Mouse (Mus musculus): Measurements from ENCODE around the gene Pitpnc1.

Gene Pitpnc1

DNA sequence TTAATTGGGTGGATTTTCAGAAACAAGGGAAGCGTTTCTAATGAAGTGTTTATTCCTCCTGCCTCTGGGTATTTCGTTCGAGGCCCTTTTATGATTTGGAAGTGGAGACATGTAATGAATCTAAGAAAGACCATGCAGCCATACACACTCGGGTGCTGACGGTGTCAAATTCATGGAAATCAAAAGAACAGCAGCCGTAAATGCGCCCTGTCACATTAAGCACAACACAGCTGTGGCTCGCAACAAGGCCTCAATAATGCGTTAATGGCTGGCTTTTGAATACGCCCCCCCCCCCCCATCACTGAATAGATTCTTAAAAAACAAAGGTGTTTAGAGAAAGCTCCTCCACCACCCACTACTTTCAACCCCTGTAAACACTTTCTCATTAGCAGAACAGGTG, 240.4 kb downstream of the Pitpnc1 start:
- DNase-seq (ENCODE audit: low read depth): no peak

DNA sequence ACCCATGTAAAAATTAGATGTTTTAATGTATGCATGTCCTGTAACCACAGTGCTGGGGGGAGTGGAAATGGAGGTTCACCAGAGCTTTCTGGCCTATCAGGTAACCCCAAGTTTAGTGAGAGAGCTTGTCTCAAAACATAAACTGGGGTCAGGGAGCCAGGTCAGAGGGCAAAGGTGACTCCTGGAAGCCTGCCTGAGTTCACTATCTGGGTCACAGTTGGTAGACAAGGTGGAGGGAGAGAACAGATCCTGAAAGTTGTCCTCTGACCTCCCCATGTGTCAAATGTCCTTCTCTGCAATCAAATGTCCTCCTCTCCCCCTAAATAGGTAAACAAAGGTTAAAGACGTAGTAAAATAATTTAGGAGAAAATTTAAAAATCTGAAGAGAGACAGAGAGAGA, 244.1 kb downstream of the Pitpnc1 start:
- no peak for DNase-seq (ENCODE audit: low read depth)

DNA sequence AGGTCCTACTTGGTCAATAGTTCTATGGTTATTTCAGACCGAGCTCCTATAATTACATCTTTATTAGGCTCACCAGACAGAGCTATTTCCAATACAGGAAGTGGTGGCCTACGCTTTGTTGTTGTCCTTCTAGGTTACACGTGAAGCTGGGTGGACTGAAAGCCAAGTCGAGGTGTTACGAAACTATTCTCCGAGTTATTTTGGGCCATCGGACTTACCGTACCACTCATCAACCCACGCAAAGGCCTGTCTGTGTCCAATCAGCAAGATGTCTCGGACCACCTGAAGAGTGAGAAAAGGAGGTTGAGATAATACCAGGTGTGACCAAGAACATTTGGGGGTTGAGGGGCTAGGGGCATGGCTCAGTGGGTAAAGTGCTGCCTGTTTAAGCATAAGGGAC, 244.5 kb downstream of the Pitpnc1 start:
- no peak for DNase-seq (ENCODE audit: low read depth)

DNA sequence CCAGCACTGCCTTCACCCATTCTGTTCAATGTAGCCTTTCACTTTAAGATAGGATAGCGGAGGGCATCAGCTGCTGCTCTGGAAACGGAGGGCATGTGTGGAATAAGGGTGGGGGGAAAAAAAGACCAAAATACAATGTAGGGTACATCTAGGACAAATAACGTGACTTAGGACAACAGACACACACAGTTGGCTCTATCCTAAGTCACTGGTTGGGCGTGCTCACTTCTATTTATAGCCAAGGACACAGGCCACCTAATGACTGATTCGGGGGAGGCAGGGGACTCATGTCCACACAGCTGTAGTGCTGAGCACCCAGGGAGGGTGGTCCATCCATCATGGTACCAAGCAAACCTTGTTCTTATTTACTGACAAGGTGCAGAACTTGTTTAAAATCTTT, 245.2 kb downstream of the Pitpnc1 start:
- DNase-seq (ENCODE audit: low read depth): no peak

GRCm38 (mm10) chr11:107223667-107224214, 246.8 kb downstream of the Pitpnc1 start:
- no peak for DNase-seq (ENCODE audit: low read depth)

DNA sequence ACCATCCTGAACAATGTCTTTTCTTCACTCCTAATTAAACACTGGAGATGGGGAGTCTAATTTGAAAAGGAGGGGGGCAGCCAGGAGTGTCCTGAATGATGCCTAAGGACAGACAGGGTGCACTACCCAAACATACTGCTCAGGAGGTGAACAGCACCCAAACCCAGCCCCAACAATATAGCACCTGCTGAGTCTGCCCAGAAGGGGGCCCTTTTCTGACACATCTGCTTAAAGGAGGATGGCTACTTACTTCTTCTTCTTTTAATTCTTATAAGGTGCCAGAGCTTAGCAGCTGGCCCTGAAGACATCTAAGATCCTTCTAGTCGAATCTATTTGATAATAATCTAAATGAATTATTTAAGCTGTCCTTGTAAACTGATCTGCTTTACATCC, 247.3 kb downstream of the Pitpnc1 start:
- no peak for DNase-seq (ENCODE audit: low read depth)

DNA sequence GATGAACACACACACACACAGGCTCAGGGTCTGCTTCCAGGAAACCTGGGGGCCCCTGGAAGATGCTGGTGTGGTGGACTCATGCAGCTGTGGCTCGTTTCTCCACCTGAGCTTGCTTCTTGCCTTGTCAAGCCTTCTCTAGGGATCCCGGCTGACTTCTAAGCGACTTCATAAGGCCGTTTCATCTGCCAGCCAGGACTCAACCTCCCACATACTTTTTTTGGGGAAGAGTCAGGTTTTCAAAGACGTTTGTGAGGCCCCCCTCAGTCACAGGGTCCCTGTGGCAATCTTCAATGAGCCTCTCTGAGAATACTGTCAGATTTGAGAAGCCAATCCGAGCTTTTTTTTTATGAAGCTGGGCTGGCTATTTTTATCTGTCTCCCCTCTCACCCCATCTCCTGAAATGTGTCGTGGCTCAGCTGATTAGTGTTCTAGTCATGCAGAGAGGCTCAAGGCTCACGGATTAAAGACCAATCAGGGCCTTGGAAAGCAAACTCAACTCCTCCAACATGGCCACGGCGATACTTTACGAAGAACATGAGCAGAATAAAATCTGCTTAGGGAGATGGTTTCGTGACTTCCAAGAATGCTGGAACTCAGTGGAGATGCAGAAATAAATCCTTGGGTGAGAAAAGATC, 247.8 kb downstream of the Pitpnc1 start:
- no peak for DNase-seq (ENCODE audit: low read depth)

- no peak for DNase-seq (ENCODE audit: low read depth)
Measured at GRCm38 (mm10) chr11:107215111-107215510, 255.4 kb downstream of the Pitpnc1 start.

GRCm38 (mm10) chr11:107213745-107214144, 256.8 kb downstream of the Pitpnc1 start:
- peak; percentile 48 for DNase-seq (ENCODE audit: low read depth)

DNA sequence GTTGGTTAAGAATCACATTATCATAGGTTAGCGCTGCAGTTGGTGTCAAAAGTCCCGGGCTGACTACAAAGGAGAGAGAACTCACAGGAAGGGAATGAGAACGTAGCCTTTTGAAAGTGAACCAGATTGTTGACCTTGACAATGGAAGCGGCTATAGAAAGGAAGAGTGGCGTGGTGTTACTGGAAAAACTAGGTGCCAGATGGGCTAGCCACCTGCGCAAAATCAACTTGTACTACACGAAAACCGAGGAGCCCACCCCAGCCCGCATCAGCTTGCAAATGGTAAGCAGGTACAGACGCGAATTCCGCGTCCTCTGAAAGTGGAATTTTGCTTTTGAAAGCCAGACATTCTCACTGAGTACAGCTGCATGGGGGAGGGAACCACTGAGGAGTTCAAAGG, 260.7 kb downstream of the Pitpnc1 start:
- no peak for DNase-seq (ENCODE audit: low read depth)

DNA sequence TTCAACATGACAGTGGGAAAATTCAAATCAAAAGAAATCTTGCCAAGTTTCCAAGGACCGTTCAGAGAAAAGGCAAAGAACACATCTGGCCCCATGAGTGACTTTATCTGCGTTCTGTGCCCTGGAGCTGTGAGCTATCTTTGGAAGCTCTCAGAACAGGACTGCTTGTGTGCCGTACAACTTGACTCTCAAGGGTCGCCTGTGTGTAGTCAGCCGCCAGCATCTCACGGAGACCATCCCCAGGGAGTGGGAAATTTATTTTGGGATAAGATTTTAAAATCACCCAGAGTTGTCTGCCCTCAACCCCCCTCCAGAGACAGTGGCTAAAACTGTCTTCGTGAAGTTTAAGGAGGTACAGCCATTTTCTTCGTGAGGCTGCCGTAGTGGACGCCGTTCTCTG, 268.7 kb downstream of the Pitpnc1 start:
- DNase-seq (ENCODE audit: low read depth): no peak

- no peak for DNase-seq (ENCODE audit: low read depth)
Measured at GRCm38 (mm10) chr11:107199281-107199680, 271.2 kb downstream of the Pitpnc1 start.

DNA sequence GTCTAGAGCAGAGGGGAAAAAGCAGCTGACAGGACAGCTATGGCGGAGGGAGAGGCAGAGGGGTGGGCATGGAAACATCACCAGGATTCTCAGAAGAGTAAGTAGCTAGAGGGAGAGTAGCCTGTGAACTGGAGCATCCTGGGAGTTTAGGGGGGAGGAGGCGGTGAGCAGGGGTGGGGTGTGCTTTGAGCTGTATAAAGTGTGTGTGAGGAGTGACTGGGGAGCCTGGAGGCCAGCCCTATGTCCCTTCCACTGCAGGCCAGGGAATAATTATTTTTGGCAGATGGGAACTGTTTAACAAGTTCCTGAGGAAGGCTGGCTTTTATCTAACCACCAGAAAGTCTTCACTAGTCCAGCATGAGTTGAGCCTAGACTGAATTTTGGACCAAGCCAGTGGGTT, 275.2 kb downstream of the Pitpnc1 start:
- no peak for DNase-seq (ENCODE audit: low read depth)

GRCm38 (mm10) chr11:107190376-107190775, 280.1 kb downstream of the Pitpnc1 start:
- no peak for DNase-seq (ENCODE audit: low read depth)

DNA sequence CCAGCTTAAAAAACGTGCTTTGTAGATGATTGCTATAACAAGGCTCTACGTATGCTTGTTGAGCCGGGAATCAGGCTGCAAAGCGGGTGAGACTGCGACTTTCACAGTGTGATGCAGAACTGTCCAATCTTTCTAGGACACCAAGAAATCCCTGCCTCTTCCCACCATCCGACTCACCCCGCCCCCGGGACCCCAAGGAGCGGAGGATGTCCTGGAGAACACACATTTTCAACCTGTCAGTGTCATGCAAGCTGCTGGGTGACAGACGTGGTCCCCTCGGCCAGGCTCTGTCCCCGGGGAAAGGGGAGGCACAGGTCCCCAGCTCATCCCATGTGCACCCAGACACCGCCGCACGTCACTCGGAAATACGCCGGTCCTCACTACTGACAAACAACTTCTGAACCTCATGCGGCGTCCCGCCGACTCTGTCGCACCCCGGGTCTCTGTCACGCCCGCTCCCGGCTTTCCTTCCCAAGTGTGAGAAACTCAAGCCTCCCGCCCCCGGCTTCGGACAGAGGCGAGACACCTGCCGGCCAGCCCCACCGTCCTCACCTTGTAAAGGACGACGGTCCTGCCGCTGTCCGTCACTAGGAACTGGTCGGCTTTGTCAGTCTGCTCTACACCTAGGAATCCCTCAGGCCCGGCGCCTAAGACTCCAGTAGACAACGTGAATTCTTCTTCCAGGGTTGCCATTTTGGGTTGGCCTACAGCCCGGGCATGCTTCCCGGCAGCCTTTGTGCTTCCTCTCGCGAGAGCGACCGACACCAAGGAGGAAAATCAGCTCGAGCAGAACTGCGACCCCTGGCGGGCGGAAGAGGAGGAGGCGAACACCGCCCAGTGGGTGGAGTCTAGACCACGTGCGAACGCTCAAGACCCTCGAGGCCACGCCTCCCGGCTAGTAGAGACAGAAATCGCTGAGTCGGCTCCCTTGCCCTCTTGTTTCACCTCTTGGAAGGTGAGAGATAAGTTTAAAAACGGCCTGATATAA, 281.6 kb downstream of the Pitpnc1 start, which contains the start of gene Nol11:
TSS of gene Nol11 (minus strand) at position 817 of the 988 bp plus-strand sequence.
- DNase-seq (ENCODE audit: low read depth): peak; percentile 98

GRCm38 (mm10) chr11:107183777-107184176, 286.7 kb downstream of the Pitpnc1 start:
- DNase-seq (ENCODE audit: low read depth): no peak

GRCm38 (mm10) chr11:107161215-107161614, 309.3 kb downstream of the Pitpnc1 start:
- no peak for DNase-seq (ENCODE audit: low read depth)

DNA sequence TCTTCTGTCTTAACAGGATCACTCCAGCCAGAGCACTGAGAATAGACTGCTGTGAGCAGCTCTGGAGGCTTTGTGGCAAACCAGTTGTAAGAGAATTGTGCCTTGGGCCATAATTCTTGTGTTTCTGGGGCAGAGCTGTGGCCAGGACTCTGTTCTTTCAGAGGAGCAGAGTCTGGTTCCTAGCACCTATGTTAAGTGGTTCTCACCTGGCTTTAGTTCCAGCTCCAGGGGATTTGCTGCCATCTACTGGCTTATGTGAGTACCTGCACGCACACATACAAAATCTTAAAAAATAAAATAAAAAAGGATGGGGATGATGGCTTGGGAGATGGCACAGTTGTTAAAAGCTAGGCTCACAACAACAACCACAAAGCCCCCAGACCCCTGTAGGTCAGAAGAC, 311.5 kb downstream of the Pitpnc1 start:
- DNase-seq (ENCODE audit: low read depth): peak; percentile 26
